Comparison of ENCODE assay signal across 29 mouse cellular contexts in the genomic region with DNA sequence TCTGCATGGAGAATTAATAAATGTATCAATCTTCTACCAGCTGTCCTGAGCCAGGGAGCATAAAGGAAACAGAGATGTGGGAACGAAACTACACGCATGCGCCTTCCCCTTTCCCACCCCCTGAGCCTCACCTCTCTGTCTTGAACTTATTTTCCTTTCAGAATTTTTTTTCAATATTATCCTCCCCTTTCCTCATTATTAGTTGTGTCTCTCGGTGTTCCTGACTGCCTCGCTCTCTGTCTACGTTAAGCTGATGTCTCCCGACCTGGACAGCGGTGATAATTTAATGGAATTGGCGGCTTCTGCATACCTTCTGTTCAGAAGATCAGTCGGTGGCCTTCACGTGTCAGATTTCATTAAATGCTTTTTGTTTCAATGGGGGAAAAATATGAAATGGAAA.
DNase-seq lines count a peak whose midpoint lies in the region; ATAC-seq lines count a peak whose summit lies in the region.
"Had no signal": no experiment of that assay in that cellular context is flagged by ENCODE, and none has a peak within 500 bp of the region (broad histone marks: within the 10 kb centered on the region; RNA-seq: fewer than 3 reads in every experiment).

No protein-coding gene starts in this region.

- WGBS in hindbrain, embryonic 14.5 days: 78% methylated on average over 11 of the region's 11 CpGs
- 71% methylated on average over 11 of the region's 11 CpGs for WGBS in hindbrain, embryonic 13.5 days
- WGBS in midbrain, embryonic 16.5 days: 69% methylated on average over 11 of the region's 11 CpGs
- 73% methylated on average over 11 of the region's 11 CpGs for WGBS in midbrain, embryonic 13.5 days

- no peak overlapping the region for H3K4me3 ChIP-seq in hindbrain, embryonic 14.5 days (replicated peaks; ENCODE audit: low read length)
- no peak overlapping the region for H3K4me3 ChIP-seq in hindbrain, embryonic 13.5 days
- H3K4me3 ChIP-seq in midbrain, embryonic 16.5 days (ENCODE audit: low read depth, low read length): no peak overlapping the region
- no peak overlapping the region for H3K4me3 ChIP-seq in midbrain, embryonic 13.5 days (replicated peaks)
- H3K4me3 ChIP-seq: heart, adult 2 months; heart, embryonic 13.5 days; kidney, embryonic 15.5 days; limb, embryonic 13.5 days; liver, embryonic 13.5 days; megakaryocyte, embryonic 14.5 days; neural tube, embryonic 12.5 days had no signal

- H3K4me2 ChIP-seq in hindbrain, embryonic 14.5 days (replicated peaks): peak overlapping the region; percentile 19
- H3K4me2 ChIP-seq in hindbrain, embryonic 13.5 days: no peak overlapping the region
- peak overlapping the region; percentile 9; the same call in 1 of the 2 replicates for H3K4me2 ChIP-seq in midbrain, embryonic 16.5 days (ENCODE audit: low read length)
- H3K4me2 ChIP-seq in midbrain, embryonic 13.5 days (replicated peaks): no peak overlapping the region
- H3K4me2 ChIP-seq: heart, embryonic 13.5 days; kidney, embryonic 15.5 days; limb, embryonic 13.5 days; liver, embryonic 13.5 days; lung, embryonic 14.5 days; neural tube, embryonic 12.5 days had no signal

- no peaks in the 10 kb centered on the region for H3K4me1 ChIP-seq in hindbrain, embryonic 14.5 days (replicated peaks; ENCODE audit: control insufficient read depth, insufficient read depth, low read length)
- no peaks in the 10 kb centered on the region for H3K4me1 ChIP-seq in hindbrain, embryonic 13.5 days (replicated peaks)
- no peaks in the 10 kb centered on the region for H3K4me1 ChIP-seq in midbrain, embryonic 16.5 days (ENCODE audit: control insufficient read depth, insufficient read depth, low read length)
- no peaks in the 10 kb centered on the region for H3K4me1 ChIP-seq in midbrain, embryonic 13.5 days (replicated peaks)
- H3K4me1 ChIP-seq: heart, embryonic 13.5 days; kidney, embryonic 15.5 days; limb, embryonic 13.5 days; liver, embryonic 13.5 days; megakaryocyte, embryonic 14.5 days; neural tube, embryonic 12.5 days had no signal

- H3K27ac ChIP-seq in hindbrain, embryonic 14.5 days: no peak overlapping the region
- H3K27ac ChIP-seq in hindbrain, embryonic 13.5 days: no peak overlapping the region
- H3K27ac ChIP-seq in midbrain, embryonic 16.5 days (ENCODE audit: low read length): no peak overlapping the region
- H3K27ac ChIP-seq in midbrain, embryonic 13.5 days: no peak overlapping the region
- H3K27ac ChIP-seq: heart, adult 2 months; heart, embryonic 13.5 days; kidney, embryonic 15.5 days; limb, embryonic 13.5 days; liver, embryonic 13.5 days; neural tube, embryonic 12.5 days had no signal

- no peak for ATAC-seq in hindbrain, embryonic 14.5 days (ENCODE audit: low FRiP score)
- ATAC-seq in hindbrain, embryonic 13.5 days (ENCODE audit: low FRiP score): no peak
- no peak for ATAC-seq in midbrain, embryonic 16.5 days
- ATAC-seq in midbrain, embryonic 13.5 days: no peak
- ATAC-seq: CD4-positive, CD25-positive, alpha-beta regulatory T cell, adult 4 months; forebrain, postnatal 0 days; Patski had no signal

- no peaks in the 10 kb centered on the region for H3K27me3 ChIP-seq in hindbrain, embryonic 14.5 days (ENCODE audit: control insufficient read depth, insufficient read depth, low read length)
- H3K27me3 ChIP-seq in hindbrain, embryonic 13.5 days: no peaks in the 10 kb centered on the region
- no peaks in the 10 kb centered on the region for H3K27me3 ChIP-seq in midbrain, embryonic 16.5 days (ENCODE audit: control insufficient read depth, insufficient read depth, low read depth, low read length)
- H3K27me3 ChIP-seq in midbrain, embryonic 13.5 days: no peaks in the 10 kb centered on the region
- H3K27me3 ChIP-seq: heart, embryonic 13.5 days; kidney, embryonic 15.5 days; limb, embryonic 13.5 days; liver, embryonic 13.5 days; megakaryocyte, embryonic 14.5 days; neural tube, embryonic 12.5 days had no signal

- no peaks in the 10 kb centered on the region for H3K9me3 ChIP-seq in hindbrain, embryonic 14.5 days (ENCODE audit: control insufficient read depth, low read length)
- H3K9me3 ChIP-seq in hindbrain, embryonic 13.5 days: no peaks in the 10 kb centered on the region
- H3K9me3 ChIP-seq in midbrain, embryonic 16.5 days (replicated peaks; ENCODE audit: control insufficient read depth, low read length, poor library complexity, severe bottlenecking): no peaks in the 10 kb centered on the region
- no peaks in the 10 kb centered on the region for H3K9me3 ChIP-seq in midbrain, embryonic 13.5 days
- H3K9me3 ChIP-seq: heart, embryonic 13.5 days; kidney, embryonic 15.5 days; limb, embryonic 13.5 days; liver, embryonic 13.5 days; megakaryocyte, embryonic 14.5 days; neural tube, embryonic 12.5 days had no signal

- H3K9ac ChIP-seq in hindbrain, embryonic 14.5 days: no peak overlapping the region
- H3K9ac ChIP-seq in hindbrain, embryonic 13.5 days: no peak overlapping the region
- H3K9ac ChIP-seq in midbrain, embryonic 16.5 days (ENCODE audit: low read depth, low read length): no peak overlapping the region
- no peak overlapping the region for H3K9ac ChIP-seq in midbrain, embryonic 13.5 days (replicated peaks)
- H3K9ac ChIP-seq: forebrain, postnatal 0 days; heart, embryonic 13.5 days; kidney, embryonic 15.5 days; limb, embryonic 13.5 days; liver, embryonic 13.5 days; lung, embryonic 14.5 days; neural tube, embryonic 12.5 days had no signal

- no peaks in the 10 kb centered on the region for H3K36me3 ChIP-seq in hindbrain, embryonic 14.5 days (replicated peaks; ENCODE audit: control insufficient read depth, insufficient read depth)
- H3K36me3 ChIP-seq in hindbrain, embryonic 13.5 days: no peaks in the 10 kb centered on the region
- H3K36me3 ChIP-seq in midbrain, embryonic 16.5 days (ENCODE audit: control insufficient read depth, insufficient read depth, low read length): no peaks in the 10 kb centered on the region
- no peaks in the 10 kb centered on the region for H3K36me3 ChIP-seq in midbrain, embryonic 13.5 days
- H3K36me3 ChIP-seq: heart, embryonic 13.5 days; kidney, embryonic 15.5 days; limb, embryonic 13.5 days; liver, embryonic 13.5 days; neural tube, embryonic 12.5 days had no signal

- DNase-seq in cerebellum, postnatal 10 days: peak; percentile 60 to 63
- DNase-seq in cerebellum, adult 9-10 months: no peak
- no peak for DNase-seq in hindbrain, embryonic 14.5 days (ENCODE audit: low spot score)
- DNase-seq in mesoderm, embryonic 11.5 days (ENCODE audit: low read depth, low spot score): peak; percentile 12
- no peak for DNase-seq in lung, postnatal 14 days
- DNase-seq: adrenal gland, postnatal 36 days; forebrain, postnatal 0 days; gastrocnemius, postnatal 25 days; heart, adult 2 months; heart, postnatal 14 days; kidney, adult 11 months; kidney, postnatal 36 days; layer of hippocampus, postnatal 36 days; liver, embryonic 13.5 days; lung, embryonic 14.5 days; lung, postnatal 36 days; right cerebral cortex, adult 18-20 months; thymus, adult 2 months; thymus, postnatal 4 days had no signal

Comparison
In these comparisons a context has a peak if more than half of its experiments do, and no peak if none do; other contexts are left out.
1. DNase-seq: peak in cerebellum, postnatal 10 days (2 of 2) and mesoderm, embryonic 11.5 days (single experiment); none in cerebellum, adult 9-10 months (single experiment), hindbrain, embryonic 14.5 days (single experiment) and lung, postnatal 14 days (single experiment).
2. H3K4me2 ChIP-seq: peak in hindbrain, embryonic 14.5 days (single experiment) and midbrain, embryonic 16.5 days (single experiment); none in hindbrain, embryonic 13.5 days (single experiment) and midbrain, embryonic 13.5 days (single experiment).